Mouse (Mus musculus) hematopoietic multipotent progenitor cell, adult 10-12 weeks (in vitro differentiated cells): Measurements from ENCODE around the gene Veph1. TPM values are rescaled to one million over a fixed set of nuclear protein-coding genes. Genes with fewer than 3 reads are reported as not detected.

Experiments
- polyA plus RNA-seq: library from polyadenylated mRNA; stranded (reverse); fragments of >175 nt; gene quantifications from 2 replicates; pipeline ENCODE4 v1.2.3, GENCODE M21; 2012; ENCODE audit warnings: low replicate concordance

Gene Veph1
- not detected in 2 replicates for polyA plus RNA-seq

GRCm38 (mm10) chr3:66296545-66296944 lies at the start of gene Veph1:
Veph1 (minus strand) TSS chr3:66296837.

GRCm38 (mm10) chr3:66219655-66220191 lies 76.9 kb downstream of the Veph1 start, which contains the start of gene Ptx3:
Ptx3 (plus strand) TSS chr3:66219910.

Other genes with a start within 250 kb of the Veph1 start
- not detected in 2 replicates for gene Ptx3, start 76.9 kb downstream of the Veph1 start, polyA plus RNA-seq